Mouse (Mus musculus): ENCODE measurements around the gene Cog5.
"Not testable (repeated sequence)": the region's sequence is repeated elsewhere in the genome, so short reads cannot be mapped to it uniquely, and the experiment has no call there.

Gene Cog5

GRCm38 (mm10) chr12:31654197-31654964 lies at the start of gene Cog5, which contains the start of gene Dus4l:
Cog5 (plus strand) TSS chr12:31654869.
Dus4l (minus strand) TSS chr12:31654826.
- DNase-seq (ENCODE audit: low spot score) = peak; percentile 100

GRCm38 (mm10) chr12:31604894-31605293 lies 49.8 kb upstream of the Cog5 start:
- no peak for DNase-seq (ENCODE audit: low spot score)

- DNase-seq (ENCODE audit: low spot score) = no peak
Measured at GRCm38 (mm10) chr12:31608138-31608537, 46.5 kb upstream of the Cog5 start.

- DNase-seq (ENCODE audit: low spot score) = no peak
Measured at GRCm38 (mm10) chr12:31613353-31613752, 41.3 kb upstream of the Cog5 start.

- no peak for DNase-seq (ENCODE audit: low spot score)
Measured at GRCm38 (mm10) chr12:31620106-31620505, 34.6 kb upstream of the Cog5 start.

- no peak for DNase-seq (ENCODE audit: low spot score)
Measured at GRCm38 (mm10) chr12:31625016-31625415, 29.7 kb upstream of the Cog5 start.

GRCm38 (mm10) chr12:31628396-31628795 lies 26.3 kb upstream of the Cog5 start:
- DNase-seq (ENCODE audit: low spot score) = not testable (repeated sequence)

GRCm38 (mm10) chr12:31633970-31634342 lies 20.7 kb upstream of the Cog5 start:
- DNase-seq (ENCODE audit: low spot score) = peak; percentile 18

GRCm38 (mm10) chr12:31634343-31635239 lies 20.1 kb upstream of the Cog5 start, which contains the start of gene Bcap29:
Bcap29 (minus strand) TSS chr12:31634658.
- DNase-seq (ENCODE audit: low spot score) = peak; percentile 34

- no peak for DNase-seq (ENCODE audit: low spot score)
Measured at GRCm38 (mm10) chr12:31635240-31635607, 19.4 kb upstream of the Cog5 start.

- DNase-seq (ENCODE audit: low spot score) = no peak
Measured at GRCm38 (mm10) chr12:31653611-31654010, 1.1 kb upstream of the Cog5 start.

- no peak for DNase-seq (ENCODE audit: low spot score)
Measured at GRCm38 (mm10) chr12:31654965-31655477, 352 bp downstream of the Cog5 start.

- no peak for DNase-seq (ENCODE audit: low spot score)
Measured at GRCm38 (mm10) chr12:31656841-31657240, 2.2 kb downstream of the Cog5 start.

GRCm38 (mm10) chr12:31665999-31666398 lies 11.3 kb downstream of the Cog5 start:
- no peak for DNase-seq (ENCODE audit: low spot score)

GRCm38 (mm10) chr12:31667187-31667586 lies 12.5 kb downstream of the Cog5 start:
- no peak for DNase-seq (ENCODE audit: low spot score)

- no peak for DNase-seq (ENCODE audit: low spot score)
Measured at GRCm38 (mm10) chr12:31686679-31687078, 32.0 kb downstream of the Cog5 start.

- no peak for DNase-seq (ENCODE audit: low spot score)
Measured at GRCm38 (mm10) chr12:31693278-31693677, 38.6 kb downstream of the Cog5 start.

- no peak for DNase-seq (ENCODE audit: low spot score)
Measured at GRCm38 (mm10) chr12:31700623-31701347, 46.1 kb downstream of the Cog5 start.

GRCm38 (mm10) chr12:31701411-31701810 lies 46.7 kb downstream of the Cog5 start:
- DNase-seq (ENCODE audit: low spot score) = no peak

- no peak for DNase-seq (ENCODE audit: low spot score)
Measured at GRCm38 (mm10) chr12:31703904-31704303, 49.2 kb downstream of the Cog5 start.

- DNase-seq (ENCODE audit: low spot score) = no peak
Measured at GRCm38 (mm10) chr12:31706168-31706567, 51.5 kb downstream of the Cog5 start.

GRCm38 (mm10) chr12:31707531-31707930 lies 52.9 kb downstream of the Cog5 start:
- DNase-seq (ENCODE audit: low spot score) = no peak
